Mouse (Mus musculus) left cerebral cortex, postnatal 4 days (tissue): ENCODE data around the gene Scap. TPM values are rescaled to one million over a fixed set of nuclear protein-coding genes. Genes with fewer than 3 reads are reported as not detected.
A peak's percentile ranks its signal among the peaks of the same experiment; 100 is the strongest.

Experiments
- DNase-seq: peaks from one replicate; pipeline ENCODE4 v3.0.0-alpha.2; 2022
- intact Hi-C: fragments of 180-260 bp; cut with DNase I; formaldehyde crosslinking; loops from one replicate; pipeline ENCODE4 v1.15.1; 2025
- total RNA-seq, 2 experiments: library from RNA; stranded (reverse); gene quantifications; 2 replicates each; pipeline ENCODE4 v1.2.3; 2021

Scap gene
- total RNA-seq: 10 to 100 TPM; 96.7 to 99.5 TPM

GRCm38 (mm10) chr9:110333135-110333895 is at the start of gene Scap:
Scap (plus strand) TSS chr9:110333288.
- peak; percentile 98 for DNase-seq
- intact Hi-C loops: no loop called here

DNA sequence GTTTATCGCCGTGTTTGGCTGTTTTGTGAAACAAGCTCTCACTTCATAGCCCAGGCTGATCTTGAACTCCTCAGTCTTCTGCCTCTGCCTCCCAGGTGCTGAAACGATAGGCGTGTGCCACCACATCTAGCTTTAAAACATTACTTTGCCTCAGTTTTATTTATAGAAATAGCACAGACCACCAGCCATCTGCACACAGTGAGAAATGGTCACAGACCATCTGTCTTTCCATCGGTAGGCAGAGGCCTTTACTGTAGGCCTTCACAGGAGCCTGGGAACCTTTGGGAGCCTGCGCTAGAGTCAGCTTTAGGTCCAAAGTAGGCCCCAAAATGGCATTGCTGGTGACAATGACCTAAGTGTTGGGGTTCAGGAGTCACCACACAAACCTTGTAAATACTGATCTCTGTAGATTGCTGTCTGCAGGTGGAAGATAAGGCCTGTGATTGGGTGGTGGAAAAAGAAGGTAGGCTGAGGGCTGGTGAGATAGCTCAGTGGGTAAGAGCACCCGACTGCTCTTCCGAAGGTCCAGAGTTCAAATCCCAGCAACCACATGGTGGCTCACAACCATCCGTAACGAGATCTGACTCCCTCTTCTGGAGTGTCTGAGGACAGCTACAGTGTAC is 48.9 kb upstream of the Scap start:
- DNase-seq: no peak
- intact Hi-C loops: no loop called here

- intact Hi-C loops: loop anchor here (5.0 kb wide), 1 partner anchor 40 kb away; no protein-coding TSS in a partner anchor
Measured at GRCm38 (mm10) chr9:110287321-110287924, 45.7 kb upstream of the Scap start.

DNA sequence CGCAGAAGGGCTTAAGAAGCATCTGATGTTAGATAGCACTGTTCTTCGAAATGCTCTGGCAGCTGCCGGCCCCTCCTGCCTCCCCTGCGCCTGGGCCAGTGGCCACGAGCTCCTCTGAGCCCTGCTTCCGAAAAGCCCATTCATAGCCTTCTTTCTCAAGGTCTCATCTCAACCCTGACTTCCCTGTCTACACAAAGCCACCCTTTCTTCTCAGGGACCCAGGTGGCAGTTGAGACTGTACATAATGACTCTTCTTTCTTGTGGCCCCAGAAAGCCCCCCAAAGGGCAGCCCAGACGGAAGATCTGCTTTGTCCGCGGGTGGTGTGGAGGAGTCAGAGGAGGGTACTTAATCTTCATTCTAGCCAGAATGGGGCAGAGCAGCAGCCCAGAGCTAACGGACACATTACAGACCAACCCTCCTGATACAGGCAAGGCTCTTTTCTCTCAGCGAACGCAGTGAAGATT is 39.8 kb upstream of the Scap start:
- intact Hi-C loops: no loop called here
- DNase-seq: peak; percentile 66

More at GRCm38 (mm10) chr9:110287321-110287924, 45.7 kb upstream of the Scap start:
- peak; percentile 81 for DNase-seq

- intact Hi-C loops: no loop called here
- DNase-seq: no peak
Measured at GRCm38 (mm10) chr9:110293873-110294415, 39.1 kb upstream of the Scap start.

- DNase-seq: no peak
- intact Hi-C loops: no loop called here
Measured at GRCm38 (mm10) chr9:110294786-110295185, 38.3 kb upstream of the Scap start.

DNA sequence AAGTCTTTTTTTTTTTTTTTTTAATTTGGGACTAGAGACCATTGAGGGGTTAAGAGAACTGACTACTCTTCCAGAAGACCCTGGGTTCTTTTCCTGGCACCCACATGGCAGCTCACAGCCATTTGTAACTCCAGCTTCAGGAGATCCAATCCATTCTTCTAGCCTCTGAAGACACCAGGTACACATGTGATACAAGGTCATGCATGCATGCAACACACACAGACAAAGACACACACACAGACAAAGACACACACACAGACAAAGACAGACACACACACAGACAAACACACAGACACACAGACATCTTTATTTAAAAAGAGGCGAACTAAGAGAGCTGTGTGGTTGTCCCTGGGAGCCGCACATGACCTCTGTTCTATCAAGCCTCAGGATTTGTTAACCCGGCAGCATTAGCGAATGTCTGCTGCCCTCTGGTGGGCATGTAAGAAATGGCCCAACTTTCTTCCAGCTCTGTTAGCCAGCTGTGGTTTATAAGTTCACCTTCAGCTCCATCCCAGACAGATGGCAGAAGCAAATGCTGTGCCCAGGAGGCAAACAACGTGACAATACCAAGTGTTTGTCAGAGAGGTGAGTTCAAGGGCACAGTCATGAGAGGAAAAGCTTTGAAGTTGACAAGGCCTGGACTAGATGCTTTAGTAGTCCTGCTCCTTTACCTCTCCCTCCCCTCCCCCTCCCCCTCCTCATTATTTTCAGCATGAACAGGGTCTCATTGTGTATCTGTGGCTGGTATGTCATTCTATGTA is 36.0 kb upstream of the Scap start:
- DNase-seq: peak; percentile 81
- intact Hi-C loops: no loop called here

GRCm38 (mm10) chr9:110304516-110304915 is 28.6 kb upstream of the Scap start:
- intact Hi-C loops: no loop called here

DNA sequence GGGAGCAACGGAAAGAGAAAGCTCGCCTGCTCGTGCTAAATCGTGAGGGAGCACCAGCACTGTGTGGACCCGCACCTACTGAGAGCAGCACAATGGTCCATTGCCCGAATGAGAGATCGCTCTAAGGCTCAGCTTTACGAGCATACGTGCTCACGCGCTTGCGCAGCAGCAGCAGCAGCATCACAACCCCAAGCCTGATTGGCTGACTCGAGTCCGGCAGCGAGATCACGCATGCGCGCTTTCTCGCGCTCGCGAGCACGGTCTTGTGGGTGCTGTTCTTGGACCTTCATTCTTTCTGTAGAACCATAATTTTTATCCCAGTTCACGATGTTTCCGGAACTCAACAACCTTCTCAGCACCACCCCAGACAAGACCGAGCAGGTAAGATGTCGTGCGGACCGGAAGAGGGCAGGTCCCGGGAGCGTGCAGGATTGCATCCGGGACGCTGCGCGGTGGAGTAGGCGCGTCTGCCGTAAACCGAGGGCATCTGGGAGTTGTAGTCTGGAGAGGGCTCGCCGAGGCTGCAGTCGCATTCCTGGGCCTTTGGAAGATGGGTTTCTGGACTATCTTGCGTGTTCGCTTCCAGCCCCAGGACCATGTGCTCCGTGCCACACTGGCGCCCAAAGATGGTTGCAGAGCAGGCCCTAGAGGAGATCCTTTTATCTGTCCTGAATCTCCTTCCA is 28.0 kb upstream of the Scap start, which contains the start of gene Elp6:
Elp6 (plus strand) TSS at position 205 of the 683 bp plus-strand sequence.
- intact Hi-C loops: no loop called here
- DNase-seq: peak; percentile 90

More at GRCm38 (mm10) chr9:110304516-110304915, 28.6 kb upstream of the Scap start:
- DNase-seq: peak; percentile 55

- intact Hi-C loops: no loop called here
Measured at GRCm38 (mm10) chr9:110306371-110306770, 26.7 kb upstream of the Scap start.

GRCm38 (mm10) chr9:110314706-110315105 is 18.4 kb upstream of the Scap start:
- peak; percentile 75 for DNase-seq
- intact Hi-C loops: no loop called here

More at GRCm38 (mm10) chr9:110306371-110306770, 26.7 kb upstream of the Scap start:
- DNase-seq: no peak

DNA sequence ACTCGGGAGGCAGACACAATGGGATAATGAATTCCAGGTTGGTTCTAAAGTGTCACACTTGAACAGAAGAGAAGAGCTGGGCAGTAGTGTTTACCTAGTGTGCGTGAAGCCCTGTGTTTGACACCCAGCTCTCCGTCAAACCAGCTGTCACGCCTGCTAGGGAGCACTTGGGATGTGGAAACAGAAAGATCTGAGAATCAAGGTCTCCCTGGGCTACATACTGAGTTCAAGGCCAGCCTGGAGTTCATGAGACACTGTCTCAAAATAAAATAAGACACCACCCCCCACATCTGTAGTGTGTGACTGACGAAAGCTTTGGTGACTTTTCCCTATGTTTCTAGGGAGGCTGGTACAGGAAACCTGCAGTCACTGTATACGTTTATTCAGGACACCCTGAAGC is 17.7 kb upstream of the Scap start:
- no peak for DNase-seq
- intact Hi-C loops: no loop called here

- intact Hi-C loops: no loop called here
- DNase-seq: no peak
Measured at GRCm38 (mm10) chr9:110315904-110316303, 17.2 kb upstream of the Scap start.

DNA sequence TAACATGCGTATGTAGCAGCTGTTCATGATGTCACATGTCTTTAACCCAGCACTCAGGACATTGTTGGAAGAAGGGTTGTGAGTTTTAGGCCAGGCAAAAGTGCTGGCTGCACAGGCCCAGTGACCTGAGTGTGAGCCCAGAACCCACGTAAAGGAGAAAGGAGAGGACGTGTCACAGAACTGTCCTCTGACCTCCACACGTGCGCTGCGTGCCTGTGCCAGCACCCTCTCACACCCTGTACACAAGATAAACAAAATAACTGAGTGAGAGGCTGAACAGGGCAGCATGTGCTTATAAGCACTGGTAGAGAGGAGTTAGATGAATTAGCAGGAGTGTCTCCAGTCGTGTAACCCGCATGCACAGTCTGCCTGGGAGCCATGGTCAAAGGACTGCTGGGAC is 16.6 kb upstream of the Scap start:
- intact Hi-C loops: no loop called here
- DNase-seq: no peak

DNA sequence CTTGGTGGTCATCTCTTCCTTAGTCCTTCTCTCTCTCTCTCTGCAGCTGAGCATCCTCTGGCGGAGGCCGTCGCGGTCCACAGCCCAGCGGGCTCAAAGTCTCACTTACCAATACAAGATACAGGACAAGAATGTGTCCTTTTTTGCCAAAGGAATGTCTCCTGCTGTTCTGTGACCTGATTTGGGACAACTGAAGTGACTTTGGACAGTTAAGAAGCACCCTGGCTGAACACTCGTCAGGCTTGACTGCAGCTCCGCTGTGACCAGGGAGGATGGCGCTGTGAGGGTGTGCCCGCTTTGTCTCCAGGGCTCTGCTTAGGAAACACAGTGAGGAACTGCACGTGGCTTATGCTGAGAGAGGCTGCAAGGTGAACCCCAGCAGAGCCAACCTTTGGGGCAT is 12.3 kb upstream of the Scap start:
- no peak for DNase-seq
- intact Hi-C loops: no loop called here

DNA sequence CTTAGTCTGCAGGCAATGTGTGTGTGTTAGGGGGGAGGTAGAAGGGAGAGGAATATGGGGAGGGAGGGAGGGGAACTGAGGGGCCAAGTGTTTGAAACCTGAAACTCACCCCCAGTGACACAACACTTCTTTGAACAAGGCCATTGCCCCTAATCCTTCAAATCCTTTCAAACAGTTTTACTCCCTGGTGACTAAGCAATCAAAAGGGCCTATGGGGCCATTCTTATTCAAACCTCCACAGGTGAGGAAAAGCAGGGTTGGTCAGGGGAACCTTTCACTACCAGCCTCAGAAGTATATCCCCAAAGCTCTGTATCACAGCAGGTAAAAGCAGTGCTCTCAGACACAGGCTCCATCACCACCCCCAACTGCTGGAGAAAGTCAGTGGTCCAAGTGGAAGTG is 10.1 kb upstream of the Scap start:
- intact Hi-C loops: no loop called here
- no peak for DNase-seq

DNA sequence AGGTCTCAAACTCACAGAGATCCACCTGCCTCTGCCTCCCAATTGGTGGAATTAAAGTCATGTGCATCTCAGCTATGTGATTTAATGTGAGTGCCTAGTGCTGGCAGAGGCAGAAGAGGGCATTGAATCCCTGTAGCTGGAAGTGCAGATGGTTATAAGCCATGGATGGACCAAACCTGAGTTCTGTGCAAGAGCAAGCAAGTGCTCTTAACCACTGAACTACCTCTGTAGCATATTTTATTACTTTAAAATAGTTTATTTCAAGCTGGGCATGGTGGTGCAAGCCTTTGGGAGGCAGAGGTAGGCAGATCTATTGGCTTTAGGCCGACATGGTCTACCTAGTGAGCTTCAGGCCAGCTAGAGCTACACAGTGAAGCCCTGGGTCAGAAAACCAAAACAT is 8.9 kb upstream of the Scap start:
- intact Hi-C loops: no loop called here
- DNase-seq: no peak

GRCm38 (mm10) chr9:110328178-110328577 is 4.9 kb upstream of the Scap start:
- intact Hi-C loops: no loop called here
- no peak for DNase-seq

- DNase-seq: no peak
- intact Hi-C loops: no loop called here
Measured at GRCm38 (mm10) chr9:110328946-110329630, 4.0 kb upstream of the Scap start.
